8 mouse cellular contexts compared by ENCODE assay signal in genomic region chr19:9954811-9955202, GRCm38 (mm10). TPM values are rescaled to one million over a fixed set of nuclear protein-coding genes. Genes with fewer than 3 reads are reported as not detected.
A peak's percentile ranks its signal among the peaks of the same experiment; 100 is the strongest.
DNase-seq lines count a peak whose midpoint lies in the region; ATAC-seq and TF ChIP-seq lines count a peak whose summit lies in the region.

No protein-coding gene starts in this region.

- no peaks in the 10 kb centered on the region for H3K27me3 ChIP-seq in hindbrain, embryonic 15.5 days
- H3K27me3 ChIP-seq in lung, embryonic 14.5 days (ENCODE audit: insufficient read depth, low read length), result no peaks in the 10 kb centered on the region

- ATAC-seq in hindbrain, embryonic 15.5 days (ENCODE audit: low FRiP score, low read depth), result no peak
- peak; percentile 76 for ATAC-seq in lung, embryonic 14.5 days (ENCODE audit: insufficient read depth)
- ATAC-seq in activated CD4-positive, CD25-positive, alpha-beta regulatory T cell, adult 4 months, result no peak

- TF ChIP-seq CTCF in layer of hippocampus, adult 2 months (conservative IDR thresholded peaks at IDR 0.05), result no peak; the same call in 1 of the 2 replicates
- TF ChIP-seq CTCF in cortical plate, adult 2 months (IDR thresholded peaks at IDR 0.05; ENCODE audit: extremely low read depth, insufficient read depth, low read length), result no peak
- TF ChIP-seq CTCF in lung, embryonic 14.5 days (IDR thresholded peaks at IDR 0.05; ENCODE audit: low read depth), result no peak; the same call in 1 of the 2 replicates

- no peaks in the 10 kb centered on the region for H3K9me3 ChIP-seq in hindbrain, embryonic 15.5 days
- no peaks in the 10 kb centered on the region for H3K9me3 ChIP-seq in lung, embryonic 14.5 days (ENCODE audit: low read depth, low read length)

- H3K36me3 ChIP-seq in hindbrain, embryonic 15.5 days, result no peaks in the 10 kb centered on the region
- no peaks in the 10 kb centered on the region for H3K36me3 ChIP-seq in lung, embryonic 14.5 days (ENCODE audit: insufficient read depth)

- 48% methylated on average over 5 of the region's 5 CpGs for WGBS in hindbrain, embryonic 15.5 days
- 15% methylated on average over 5 of the region's 5 CpGs for WGBS in lung, embryonic 14.5 days

- TF ChIP-seq POLR2A in cortical plate, adult 2 months (IDR thresholded peaks at IDR 0.05; ENCODE audit: extremely low read depth, insufficient read depth, low read length), result no peak

- peak overlapping the region; percentile 13; the same call in 1 of the 2 replicates for H3K4me2 ChIP-seq in hindbrain, embryonic 15.5 days
- peak overlapping the region; percentile 49 for H3K4me2 ChIP-seq in lung, embryonic 14.5 days

- H3K9ac ChIP-seq in hindbrain, embryonic 15.5 days, result no peak overlapping the region
- H3K9ac ChIP-seq in lung, embryonic 14.5 days, result peak overlapping the region; percentile 51

- DNase-seq in layer of hippocampus, adult 2 months (ENCODE audit: low spot score in 2 of 2), result no peak
- DNase-seq in layer of hippocampus, adult 18-20 months (ENCODE audit: low spot score in 2 of 2), result no peak
- peak; percentile 54 for DNase-seq in lung, embryonic 14.5 days
- DNase-seq in yolk sac, embryonic 10.5 days (ENCODE audit: low spot score), result peak; percentile 39
- DNase-seq in thymus, postnatal 10 days (ENCODE audit: low spot score in 2 of 2), result no peak

- H3K4me1 ChIP-seq in cortical plate, adult 2 months (ENCODE audit: control insufficient read depth, insufficient read depth, low read length), result peaks cover 7% of the 10 kb centered on the region; the same call in 1 of the 2 replicates
- H3K4me1 ChIP-seq in hindbrain, embryonic 15.5 days (replicated peaks), result peaks cover 11% of the 10 kb centered on the region
- H3K4me1 ChIP-seq in lung, embryonic 14.5 days (ENCODE audit: insufficient read depth), result 0 out of 2 replicates have a peak, but pooled peaks cover 8% of the 10 kb centered on the region

- peak overlapping the region; percentile 98 for H3K27ac ChIP-seq in layer of hippocampus, adult 2 months
- H3K27ac ChIP-seq in cortical plate, adult 2 months (ENCODE audit: insufficient read depth, low read length), result peak overlapping the region; percentile 73
- peak overlapping the region; percentile 66; the same call in 1 of the 2 replicates for H3K27ac ChIP-seq in hindbrain, embryonic 15.5 days (replicated peaks)
- H3K27ac ChIP-seq in lung, embryonic 14.5 days (ENCODE audit: low read depth), result peak overlapping the region; percentile 91

- peak overlapping the region; percentile 44 for H3K4me3 ChIP-seq in layer of hippocampus, adult 2 months
- 0 out of 2 replicates have a peak overlapping the region, but pooled peaks have one; percentile 5 for H3K4me3 ChIP-seq in cortical plate, adult 2 months (ENCODE audit: insufficient read depth, low read length)
- H3K4me3 ChIP-seq in hindbrain, embryonic 15.5 days, result no peak overlapping the region
- 0 out of 2 replicates have a peak overlapping the region, but pooled peaks have one; percentile 10 for H3K4me3 ChIP-seq in lung, embryonic 14.5 days (ENCODE audit: low read depth, low read length)

RNA-seq across cellular contexts. Expression of gene Fth1, which starts 25.6 kb away (rescaled TPM):
- total RNA-seq in layer of hippocampus, adult 2 months (2021), result 1,000 to 10,000 TPM; 3,170 to 3,409 TPM
- 1,000 to 10,000 TPM; 3,571 to 3,745 TPM for total RNA-seq in layer of hippocampus, adult 18-20 months (2021)
- 5,395 and 6,156 TPM in 2 replicates for polyA plus RNA-seq in cortical plate, adult 2 months (2012; rRNA removed)
- polyA plus RNA-seq in hindbrain, embryonic 15.5 days (2015; fragmentation: Nextera tagmentation; extraction: Ambion mirVana), result 1,700 and 1,726 TPM in 2 replicates
- 1,651 and 1,692 TPM in 2 replicates for polyA plus RNA-seq in lung, embryonic 14.5 days (2014; fragmentation: Nextera tagmentation; extraction: Ambion mirVana)
- 1,000 to 10,000 TPM; 1,834 to 2,304 TPM for polyA plus RNA-seq in activated CD4-positive, CD25-positive, alpha-beta regulatory T cell, adult 4 months (2017; shearing (Covaris generic))

RNA-seq across cellular contexts. Expression of gene Best1, which starts 46.6 kb away (rescaled TPM):
- total RNA-seq in layer of hippocampus, adult 2 months (2021), result 1 to 10 TPM; 1.2 to 1.5 TPM
- 1 to 10 TPM; 1.2 to 1.7 TPM for total RNA-seq in layer of hippocampus, adult 18-20 months (2021)
- polyA plus RNA-seq in cortical plate, adult 2 months (2012; rRNA removed), result 0.98 and 1.1 TPM in 2 replicates
- polyA plus RNA-seq in hindbrain, embryonic 15.5 days (2015; fragmentation: Nextera tagmentation; extraction: Ambion mirVana), result 2.3 TPM in 2 replicates
- 1.0 and 1.4 TPM in 2 replicates for polyA plus RNA-seq in lung, embryonic 14.5 days (2014; fragmentation: Nextera tagmentation; extraction: Ambion mirVana)
- polyA plus RNA-seq in activated CD4-positive, CD25-positive, alpha-beta regulatory T cell, adult 4 months (2017; shearing (Covaris generic)), result not detected

RNA-seq across cellular contexts. Expression of gene Rab3il1, which starts 46.7 kb away (rescaled TPM):
- total RNA-seq in layer of hippocampus, adult 2 months (2021), result 10 to 100 TPM in 1 of 2 experiments, 1 to 10 TPM in 1; 9.7 to 10.4 TPM
- 10 to 100 TPM in 1 of 2 experiments, 1 to 10 TPM in 1; 9.3 to 10.1 TPM for total RNA-seq in layer of hippocampus, adult 18-20 months (2021)
- 12.9 and 13.6 TPM in 2 replicates for polyA plus RNA-seq in cortical plate, adult 2 months (2012; rRNA removed)
- 20.7 and 22.3 TPM in 2 replicates for polyA plus RNA-seq in hindbrain, embryonic 15.5 days (2015; fragmentation: Nextera tagmentation; extraction: Ambion mirVana)
- polyA plus RNA-seq in lung, embryonic 14.5 days (2014; fragmentation: Nextera tagmentation; extraction: Ambion mirVana), result 30.9 and 34.0 TPM in 2 replicates
- 1 to 10 TPM in 1 of 2 experiments, not detected in 1; 1.2 TPM for polyA plus RNA-seq in activated CD4-positive, CD25-positive, alpha-beta regulatory T cell, adult 4 months (2017; shearing (Covaris generic))

RNA-seq across cellular contexts. Expression of gene Incenp, which starts 55.5 kb away (rescaled TPM):
- 10 to 100 TPM; 13.9 to 14.0 TPM for total RNA-seq in layer of hippocampus, adult 2 months (2021)
- 10 to 100 TPM; 11.2 to 12.7 TPM for total RNA-seq in layer of hippocampus, adult 18-20 months (2021)
- 23.7 and 26.3 TPM in 2 replicates for polyA plus RNA-seq in cortical plate, adult 2 months (2012; rRNA removed)
- 30.7 and 33.5 TPM in 2 replicates for polyA plus RNA-seq in hindbrain, embryonic 15.5 days (2015; fragmentation: Nextera tagmentation; extraction: Ambion mirVana)
- polyA plus RNA-seq in lung, embryonic 14.5 days (2014; fragmentation: Nextera tagmentation; extraction: Ambion mirVana), result 120 and 137 TPM in 2 replicates
- polyA plus RNA-seq in activated CD4-positive, CD25-positive, alpha-beta regulatory T cell, adult 4 months (2017; shearing (Covaris generic)), result 10 to 100 TPM; 30.3 to 31.9 TPM

Comparison
In these comparisons a context has a peak if more than half of its experiments do, and no peak if none do; other contexts are left out.
1. DNase-seq: peak in lung, embryonic 14.5 days (single experiment) and yolk sac, embryonic 10.5 days (single experiment); none in layer of hippocampus, adult 2 months (0 of 2), layer of hippocampus, adult 18-20 months (0 of 2) and thymus, postnatal 10 days (0 of 2).
2. Peak in every context shown above with its lines, with median percentiles within 50 percentile points of each other: H3K27ac ChIP-seq.